Mouse (Mus musculus) embryonic fibroblast, embryonic 13.5 days (primary cell): Measurements from ENCODE around the gene Bhlhe40.

ENCODE experiments used
- CTCF ChIP-seq: IDR thresholded peaks from 2 replicates; pipeline ENCODE4 v1.5.1; 2011; ENCODE audit warnings: mild to moderate bottlenecking, control low read depth, low read length, moderate library complexity, borderline replicate concordance; ENCODE audit not compliant: insufficient read depth
- POLR2A ChIP-seq: IDR thresholded peaks from 2 replicates; pipeline ENCODE4 v1.6.1; 2011; ENCODE audit warnings: low read depth, mild to moderate bottlenecking, control low read depth, low read length, moderate library complexity

GRCm38 (mm10) chr6:108670821-108671220 lies 10.4 kb downstream of the Bhlhe40 start:
- TF ChIP-seq POLR2A (no peak), CTCF (no peak)
